8 mouse cellular contexts compared by ENCODE assay signal in genomic region chr6:32018105-32018446, GRCm38 (mm10). TPM values are rescaled to one million over a fixed set of nuclear protein-coding genes. Genes with fewer than 3 reads are reported as not detected.
A peak's percentile ranks its signal among the peaks of the same experiment; 100 is the strongest.
DNase-seq lines count a peak whose midpoint lies in the region; ATAC-seq and TF ChIP-seq lines count a peak whose summit lies in the region.
"Had no signal": no experiment of that assay in that cellular context is flagged by ENCODE, and none has a peak within 500 bp of the region (broad histone marks: within the 10 kb centered on the region; RNA-seq: fewer than 3 reads in every experiment).

No protein-coding gene starts in this region.

- H3K36me3 ChIP-seq in liver, adult 2 months (ENCODE audit: control insufficient read depth, insufficient read depth, low read length) = no peaks in the 10 kb centered on the region
- H3K36me3 ChIP-seq in liver, embryonic 12.5 days = no peaks in the 10 kb centered on the region
- H3K36me3 ChIP-seq in heart, embryonic 16.5 days (ENCODE audit: control insufficient read depth, insufficient read depth) = no peaks in the 10 kb centered on the region
- no peaks in the 10 kb centered on the region for H3K36me3 ChIP-seq in lung, embryonic 16.5 days (ENCODE audit: control insufficient read depth, insufficient read depth, low read length)

- H3K4me3 ChIP-seq in liver, adult 2 months (ENCODE audit: insufficient read depth, low read depth, low read length) = no peak overlapping the region
- H3K4me3 ChIP-seq in liver, embryonic 12.5 days = no peak overlapping the region
- H3K4me3 ChIP-seq in cerebellum, adult 2 months (replicated peaks; ENCODE audit: insufficient read depth, low read depth, low read length) = no peak overlapping the region
- no peak overlapping the region for H3K4me3 ChIP-seq in heart, embryonic 16.5 days (ENCODE audit: low read length)
- H3K4me3 ChIP-seq in lung, embryonic 16.5 days (ENCODE audit: low read length) = no peak overlapping the region

- no peak overlapping the region for H3K27ac ChIP-seq in liver, adult 2 months (replicated peaks; ENCODE audit: insufficient read depth, low read depth, low read length)
- no peak overlapping the region for H3K27ac ChIP-seq in liver, embryonic 12.5 days
- H3K27ac ChIP-seq in cerebellum, adult 2 months (ENCODE audit: insufficient read depth, low read length) = no peak overlapping the region
- peak overlapping the region; percentile 33; the same call in 1 of the 2 replicates for H3K27ac ChIP-seq in heart, embryonic 16.5 days (ENCODE audit: low read length)
- H3K27ac ChIP-seq in lung, embryonic 16.5 days (ENCODE audit: low read length) = no peak overlapping the region

- WGBS in liver, adult 2 months = 63% methylated on average over 5 of the region's 5 CpGs
- 55% methylated on average over 5 of the region's 5 CpGs for WGBS in liver, embryonic 12.5 days (ENCODE audit: insufficient replicate concordance)
- 4% methylated on average over 5 of the region's 5 CpGs for WGBS in cerebellum, adult 2 months
- WGBS in heart, embryonic 16.5 days = 24% methylated on average over 5 of the region's 5 CpGs
- 35% methylated on average over 5 of the region's 5 CpGs for WGBS in lung, embryonic 16.5 days

- no peak for TF ChIP-seq POLR2A in liver, adult 2 months (IDR thresholded peaks at IDR 0.05; ENCODE audit: extremely low read depth, insufficient read depth, low read length)
- no peak for TF ChIP-seq POLR2A in cerebellum, adult 2 months (IDR thresholded peaks at IDR 0.05; ENCODE audit: borderline replicate concordance, insufficient read depth, low read length)

- H3K79me2 ChIP-seq in liver, adult 2 months (ENCODE audit: control insufficient read depth, insufficient read depth, low read length) = no peaks in the 10 kb centered on the region

- no peak for ATAC-seq in liver, embryonic 12.5 days
- peak; percentile 67 for ATAC-seq in heart, embryonic 16.5 days (replicated peaks; ENCODE audit: extremely low read depth, insufficient read depth, low FRiP score)
- ATAC-seq in lung, embryonic 16.5 days (ENCODE audit: low read depth) = peak; percentile 83

- H3K4me1 ChIP-seq in liver, adult 2 months (ENCODE audit: control insufficient read depth, insufficient read depth, low read length) = no peaks in the 10 kb centered on the region
- H3K4me1 ChIP-seq in liver, embryonic 12.5 days = no peaks in the 10 kb centered on the region
- H3K4me1 ChIP-seq in cerebellum, adult 2 months (ENCODE audit: control insufficient read depth, insufficient read depth, low read length) = peaks cover 16% of the 10 kb centered on the region
- H3K4me1 ChIP-seq in heart, embryonic 16.5 days (ENCODE audit: control insufficient read depth, insufficient read depth, low read length) = peaks cover 14% of the 10 kb centered on the region
- peaks cover 8% of the 10 kb centered on the region for H3K4me1 ChIP-seq in lung, embryonic 16.5 days (replicated peaks; ENCODE audit: control insufficient read depth, insufficient read depth, low read length)

- no peaks in the 10 kb centered on the region for H3K9me3 ChIP-seq in liver, embryonic 12.5 days (replicated peaks)
- no peaks in the 10 kb centered on the region for H3K9me3 ChIP-seq in heart, embryonic 16.5 days (replicated peaks; ENCODE audit: control insufficient read depth, low read length)
- no peaks in the 10 kb centered on the region for H3K9me3 ChIP-seq in lung, embryonic 16.5 days (ENCODE audit: control insufficient read depth, low read length)

- no peaks in the 10 kb centered on the region for H3K27me3 ChIP-seq in liver, adult 2 months (ENCODE audit: control insufficient read depth, insufficient read depth, low read length)
- no peaks in the 10 kb centered on the region for H3K27me3 ChIP-seq in liver, embryonic 12.5 days (replicated peaks)
- no peaks in the 10 kb centered on the region; the same call in 1 of the 2 replicates for H3K27me3 ChIP-seq in cerebellum, adult 2 months (ENCODE audit: control insufficient read depth, insufficient read depth, low read length)
- H3K27me3 ChIP-seq in heart, embryonic 16.5 days (ENCODE audit: control insufficient read depth, insufficient read depth, low read length) = no peaks in the 10 kb centered on the region
- no peaks in the 10 kb centered on the region for H3K27me3 ChIP-seq in lung, embryonic 16.5 days (ENCODE audit: control insufficient read depth, insufficient read depth, low read depth, low read length)

- no peak overlapping the region for H3K9ac ChIP-seq in liver, adult 2 months (ENCODE audit: low read depth, low read length)
- H3K9ac ChIP-seq in liver, embryonic 12.5 days = no peak overlapping the region
- H3K9ac ChIP-seq in heart, embryonic 16.5 days (ENCODE audit: low read length) = no peak overlapping the region
- H3K9ac ChIP-seq in lung, embryonic 16.5 days (ENCODE audit: low read length) = no peak overlapping the region

- TF ChIP-seq CTCF in liver, adult 2 months (IDR thresholded peaks at IDR 0.05; ENCODE audit: low read depth, low read length) = no peak
- no peak for TF ChIP-seq CTCF in cerebellum, adult 2 months (IDR thresholded peaks at IDR 0.05; ENCODE audit: borderline replicate concordance, insufficient read depth, low read depth, low read length)

- no peak overlapping the region for H3K4me2 ChIP-seq in liver, embryonic 12.5 days
- no peak overlapping the region for H3K4me2 ChIP-seq in heart, embryonic 16.5 days (ENCODE audit: low read depth, low read length)
- H3K4me2 ChIP-seq in lung, embryonic 16.5 days (ENCODE audit: low read depth, low read length) = no peak overlapping the region

- peak; percentile 16 for DNase-seq in liver, adult 2 months (ENCODE audit: extremely low read depth, low read depth, low spot score)
- DNase-seq in cerebellum, adult 2 months = peak; percentile 84 to 85
- no peak for DNase-seq in spleen, adult 12 weeks (ENCODE audit: low spot score)
- no peak for DNase-seq in left cerebral cortex, adult 11 months (ENCODE audit: low spot score)

RNA-seq across cellular contexts. Expression of gene 1700012A03Rik, which starts 32.0 kb away (rescaled TPM):
- total RNA-seq in liver, adult 2 months (2014; rRNA removed) = not detected in 2 replicates
- polyA plus RNA-seq in liver, adult 2 months (2012; rRNA removed) = not detected in 2 replicates
- polyA plus RNA-seq in liver, embryonic 12.5 days (2016; fragmentation: Nextera tagmentation; extraction: Ambion mirVana) = not detected in 2 replicates
- polyA plus RNA-seq in cerebellum, adult 2 months (2012; rRNA removed) = not detected in 2 replicates
- polyA plus RNA-seq in heart, embryonic 16.5 days (2015; fragmentation: Nextera tagmentation; extraction: Ambion mirVana) = not detected in 2 replicates
- not detected in 2 replicates for polyA plus RNA-seq in lung, embryonic 16.5 days (2015; fragmentation: Nextera tagmentation; extraction: Ambion mirVana)
- polyA plus RNA-seq: liver, embryonic 16.5 days had no signal

Comparison
In these comparisons a context has a peak if more than half of its experiments do, and no peak if none do; other contexts are left out.
1. DNase-seq: peak in liver, adult 2 months (single experiment) and cerebellum, adult 2 months (2 of 2); none in spleen, adult 12 weeks (single experiment) and left cerebral cortex, adult 11 months (single experiment).